Mouse (Mus musculus) C2C12 (cell line): ENCODE data around the gene Tmem150c.

Experiments used
- CTCF ChIP-seq: IDR thresholded peaks from one replicate; pipeline ENCODE4 v1.5.1; 2011; ENCODE audit not compliant: control insufficient read depth, insufficient read depth, insufficient read length
- FOSL1 ChIP-seq: IDR thresholded peaks from one replicate; pipeline ENCODE4 v1.8.0; 2011; ENCODE audit warnings: mild to moderate bottlenecking, low read length; ENCODE audit not compliant: poor library complexity, insufficient read depth, severe bottlenecking
- MAX ChIP-seq: IDR thresholded peaks from one replicate; pipeline ENCODE4 v1.6.1; 2011; ENCODE audit warnings: mild to moderate bottlenecking, control low read depth
- MYOD1 ChIP-seq: IDR thresholded peaks from one replicate; pipeline ENCODE4 v1.6.1; 2011; ENCODE audit warnings: low read depth; ENCODE audit not compliant: control insufficient read depth, insufficient read length
- MYOG ChIP-seq: IDR thresholded peaks from one replicate; pipeline ENCODE4 v1.6.1; 2011; ENCODE audit not compliant: control insufficient read depth, insufficient read length; ENCODE audit errors: extremely low read depth
- USF1 ChIP-seq: IDR thresholded peaks from one replicate; pipeline ENCODE4 v1.6.1; 2011; ENCODE audit warnings: low read depth, mild to moderate bottlenecking, control low read depth, moderate library complexity

- TF ChIP-seq CTCF (no peak), USF1 (no peak), MYOG (no peak), MAX (no peak), MYOD1 (no peak), FOSL1 (no peak)
These were observed 87.1 kb downstream of the Tmem150c start for GRCm38 (mm10) chr5:100072557-100072956.
